In the genomic region with DNA sequence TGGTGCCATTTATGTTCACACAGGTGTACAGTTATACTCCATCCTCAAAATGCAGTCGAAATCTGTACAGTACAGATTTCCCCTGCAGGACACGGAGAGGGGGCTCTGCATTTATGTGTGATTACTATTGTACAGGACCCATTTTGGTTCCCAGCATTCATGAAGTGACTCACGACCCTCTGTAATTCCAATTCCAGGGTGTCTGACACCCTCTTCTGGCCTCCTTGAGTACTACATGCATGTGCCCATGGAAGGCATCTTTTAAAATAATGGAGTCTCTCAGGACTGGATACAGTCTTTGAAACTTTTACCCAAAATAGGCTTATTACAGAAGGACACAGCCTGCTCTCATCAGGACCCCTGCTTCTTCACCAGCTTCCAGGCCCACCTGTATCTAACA, we compare ENCODE assay signal across 11 mouse cellular contexts. TPM values are rescaled to one million over a fixed set of nuclear protein-coding genes. Genes with fewer than 3 reads are reported as not detected.
A peak's percentile ranks its signal among the peaks of the same experiment; 100 is the strongest.
DNase-seq lines count a peak whose midpoint lies in the region; ATAC-seq and TF ChIP-seq lines count a peak whose summit lies in the region.
"Had no signal": no experiment of that assay in that cellular context is flagged by ENCODE, and none has a peak within 500 bp of the region (broad histone marks: within the 10 kb centered on the region; RNA-seq: fewer than 3 reads in every experiment).

No protein-coding gene starts in this region.

- intact Hi-C loops in heart, adult 2 months (cut with DNase I): loop anchor here (10.0 kb wide), 1 partner anchor 732 kb away; no protein-coding TSS in a partner anchor

- H3K36me3 ChIP-seq in heart, adult 2 months (ENCODE audit: control insufficient read depth, insufficient read depth, low read length): 0 out of 2 replicates have a peak, but pooled peaks cover 2% of the 10 kb centered on the region
- H3K36me3 ChIP-seq in neural tube, embryonic 11.5 days (ENCODE audit: control insufficient read depth, insufficient read depth, low read length): peaks cover 11% of the 10 kb centered on the region
- peaks cover 19% of the 10 kb centered on the region for H3K36me3 ChIP-seq in splenic B cell, adult 2 months (ENCODE audit: control insufficient read depth, insufficient read depth, low read length, poor library complexity, severe bottlenecking)

- no peak overlapping the region for H3K4me3 ChIP-seq in heart, adult 2 months
- H3K4me3 ChIP-seq in neural tube, embryonic 11.5 days (ENCODE audit: low read depth, low read length): no peak overlapping the region
- H3K4me3 ChIP-seq: hindbrain, embryonic 12.5 days had no signal

- H3K4me1 ChIP-seq in heart, adult 2 months (ENCODE audit: control insufficient read depth, insufficient read depth, low read length): no peaks in the 10 kb centered on the region
- H3K4me1 ChIP-seq in neural tube, embryonic 11.5 days (ENCODE audit: control insufficient read depth, insufficient read depth, low read length): no peaks in the 10 kb centered on the region
- H3K4me1 ChIP-seq: hindbrain, embryonic 12.5 days had no signal

- 84% methylated on average over 3 of the region's 3 CpGs for WGBS in heart, adult 2 months
- WGBS in neural tube, embryonic 11.5 days: 86% methylated on average over 3 of the region's 3 CpGs

- H3K9ac ChIP-seq in heart, adult 2 months (ENCODE audit: low read depth, low read length): no peak overlapping the region
- no peak overlapping the region for H3K9ac ChIP-seq in neural tube, embryonic 11.5 days (ENCODE audit: low read length)
- H3K9ac ChIP-seq: hindbrain, embryonic 12.5 days had no signal

- no peak for TF ChIP-seq POLR2A in heart, adult 2 months (IDR thresholded peaks at IDR 0.05; ENCODE audit: insufficient read depth, low read depth, low read length)

- no peak for TF ChIP-seq EP300 in heart, adult 2 months (IDR thresholded peaks at IDR 0.05; ENCODE audit: insufficient read depth, low read depth, low read length)

- no peak for ATAC-seq in neural tube, embryonic 11.5 days (ENCODE audit: insufficient read depth, low FRiP score, low TSS enrichment)

- TF ChIP-seq CTCF in heart, adult 2 months (IDR thresholded peaks at IDR 0.05): peak; percentile 64

- no peaks in the 10 kb centered on the region for H3K79me2 ChIP-seq in heart, adult 2 months (replicated peaks; ENCODE audit: control insufficient read depth, insufficient read depth, low read length)

- no peaks in the 10 kb centered on the region for H3K9me3 ChIP-seq in neural tube, embryonic 11.5 days (ENCODE audit: control insufficient read depth, low read length)
- H3K9me3 ChIP-seq: hindbrain, embryonic 12.5 days had no signal

- no peaks in the 10 kb centered on the region for H3K27me3 ChIP-seq in heart, adult 2 months (ENCODE audit: control insufficient read depth, insufficient read depth, low read length)
- no peaks in the 10 kb centered on the region for H3K27me3 ChIP-seq in neural tube, embryonic 11.5 days (ENCODE audit: control insufficient read depth, insufficient read depth, low read length)
- no peaks in the 10 kb centered on the region for H3K27me3 ChIP-seq in splenic B cell, adult 2 months (ENCODE audit: control insufficient read depth, insufficient read depth, low read length, poor library complexity, severe bottlenecking)
- H3K27me3 ChIP-seq: hindbrain, embryonic 12.5 days had no signal

- H3K4me2 ChIP-seq in neural tube, embryonic 11.5 days (ENCODE audit: low read depth): no peak overlapping the region
- H3K4me2 ChIP-seq: hindbrain, embryonic 12.5 days had no signal

- H3K27ac ChIP-seq in heart, adult 2 months: no peak overlapping the region
- no peak overlapping the region for H3K27ac ChIP-seq in neural tube, embryonic 11.5 days (ENCODE audit: low read depth, low read length)
- H3K27ac ChIP-seq: hindbrain, embryonic 12.5 days; macrophage had no signal

- DNase-seq in heart, adult 2 months: no peak
- DNase-seq in heart, postnatal 4 days: no peak
- DNase-seq in neural tube, embryonic 11.5 days (ENCODE audit: low spot score): peak; percentile 17
- DNase-seq in neural tube, embryonic 10.5 days (ENCODE audit: extremely low spot score, low spot score): no peak
- DNase-seq in R1 (ENCODE audit: low read depth, low spot score): peak; percentile 53
- DNase-seq in splenic B cell, adult 2 months (ENCODE audit: low read depth, low spot score): peak; percentile 31
- no peak for DNase-seq in layer of hippocampus, postnatal 10 days (ENCODE audit: low spot score in 2 of 2)
- DNase-seq in urinary bladder, adult 2 months (ENCODE audit: low spot score): no peak
- DNase-seq: gastrocnemius, postnatal 36 days had no signal

RNA-seq across cellular contexts. Expression of a gene that starts 6.5 kb away (rescaled TPM):
- 10 to 100 TPM; 14.0 to 14.9 TPM for total RNA-seq in heart, adult 2 months (2021)
- 15.8 and 23.5 TPM in 2 replicates for polyA plus RNA-seq in heart, adult 2 months (2012; rRNA removed)
- total RNA-seq in heart, postnatal 4 days (2021): 10 to 100 TPM; 30.5 to 31.3 TPM
- 54.7 and 55.1 TPM in 2 replicates for polyA plus RNA-seq in neural tube, embryonic 11.5 days (2014; fragmentation: Nextera tagmentation; extraction: Ambion mirVana)
- total RNA-seq in layer of hippocampus, postnatal 10 days (2021): 10 to 100 TPM; 37.5 to 39.9 TPM
- polyA plus RNA-seq in urinary bladder, adult 2 months (2012; rRNA removed): 17.5 and 19.5 TPM in 2 replicates

RNA-seq across cellular contexts. Expression of a gene that starts 6.6 kb away (rescaled TPM):
- 10 to 100 TPM; 61.5 to 66.6 TPM for total RNA-seq in heart, adult 2 months (2021)
- 29.4 and 34.1 TPM in 2 replicates for polyA plus RNA-seq in heart, adult 2 months (2012; rRNA removed)
- total RNA-seq in heart, postnatal 4 days (2021): 10 to 100 TPM; 41.4 to 42.6 TPM
- 51.8 and 54.8 TPM in 2 replicates for polyA plus RNA-seq in neural tube, embryonic 11.5 days (2014; fragmentation: Nextera tagmentation; extraction: Ambion mirVana)
- total RNA-seq in layer of hippocampus, postnatal 10 days (2021): 10 to 100 TPM; 21.8 to 22.5 TPM
- polyA plus RNA-seq in urinary bladder, adult 2 months (2012; rRNA removed): 29.1 and 30.8 TPM in 2 replicates

Comparison
In these comparisons a context has a peak if more than half of its experiments do, and no peak if none do; other contexts are left out.
1. DNase-seq: peak in neural tube, embryonic 11.5 days (single experiment), R1 (single experiment) and splenic B cell, adult 2 months (single experiment); none in heart, adult 2 months (0 of 2), heart, postnatal 4 days (single experiment), neural tube, embryonic 10.5 days (single experiment), layer of hippocampus, postnatal 10 days (0 of 2) and urinary bladder, adult 2 months (single experiment).